Mouse (Mus musculus): Measurements from ENCODE around the gene RPS10-NUDT3.

Gene RPS10-NUDT3

GRCm38 (mm10) chr17:27609576-27609975, 25.4 kb downstream of the RPS10-NUDT3 start:
- no peak for DNase-seq

GRCm38 (mm10) chr17:27603522-27604234, 31.3 kb downstream of the RPS10-NUDT3 start:
- no peak for DNase-seq

- DNase-seq, result no peak
These were observed 32.0 kb downstream of the RPS10-NUDT3 start for GRCm38 (mm10) chr17:27603036-27603435.

GRCm38 (mm10) chr17:27600869-27601268, 34.2 kb downstream of the RPS10-NUDT3 start:
- no peak for DNase-seq

GRCm38 (mm10) chr17:27600286-27600685, 34.7 kb downstream of the RPS10-NUDT3 start:
- DNase-seq, result no peak

- DNase-seq, result no peak
These were observed 38.4 kb downstream of the RPS10-NUDT3 start for GRCm38 (mm10) chr17:27596376-27597190.

- DNase-seq, result no peak
These were observed 39.2 kb downstream of the RPS10-NUDT3 start for GRCm38 (mm10) chr17:27595659-27596375.

- DNase-seq, result no peak
These were observed 42.5 kb downstream of the RPS10-NUDT3 start for GRCm38 (mm10) chr17:27592565-27592910.

GRCm38 (mm10) chr17:27591826-27592564, 43.0 kb downstream of the RPS10-NUDT3 start:
- no peak for DNase-seq

GRCm38 (mm10) chr17:27588231-27588630, 46.8 kb downstream of the RPS10-NUDT3 start:
- DNase-seq, result no peak

- peak; percentile 59 for DNase-seq
These were observed 47.8 kb downstream of the RPS10-NUDT3 start for GRCm38 (mm10) chr17:27587252-27587651.

- DNase-seq, result no peak
These were observed 48.4 kb downstream of the RPS10-NUDT3 start for GRCm38 (mm10) chr17:27586661-27587060.

- no peak for DNase-seq
These were observed 51.7 kb downstream of the RPS10-NUDT3 start for GRCm38 (mm10) chr17:27583185-27583894.

GRCm38 (mm10) chr17:27580392-27581068, 54.5 kb downstream of the RPS10-NUDT3 start:
- DNase-seq, result no peak

GRCm38 (mm10) chr17:27579816-27580215, 55.2 kb downstream of the RPS10-NUDT3 start:
- DNase-seq, result no peak

- DNase-seq, result no peak
These were observed 56.5 kb downstream of the RPS10-NUDT3 start for GRCm38 (mm10) chr17:27578487-27578886.

- DNase-seq, result no peak
These were observed 57.6 kb downstream of the RPS10-NUDT3 start for GRCm38 (mm10) chr17:27577468-27577867.

- no peak for DNase-seq
These were observed 59.0 kb downstream of the RPS10-NUDT3 start for GRCm38 (mm10) chr17:27576056-27576455.

- DNase-seq, result no peak
These were observed 59.8 kb downstream of the RPS10-NUDT3 start for GRCm38 (mm10) chr17:27575116-27575776.

GRCm38 (mm10) chr17:27574470-27575115, 60.4 kb downstream of the RPS10-NUDT3 start:
- peak; percentile 61 for DNase-seq
